Mouse (Mus musculus) granulocyte monocyte progenitor cell, adult 5-6 weeks (primary cell): ENCODE results near the gene Pfkp. TPM values are rescaled to one million over a fixed set of nuclear protein-coding genes. Genes with fewer than 3 reads are reported as not detected.

Experiments used
- ATAC-seq: replicated peaks from 2 replicates; pipeline ENCODE4 v1.8.0; 2016; ENCODE audit warnings: mild to moderate bottlenecking, moderate TSS enrichment, inconsistent platforms; ENCODE audit not compliant: poor library complexity, severe bottlenecking
- total RNA-seq, 2 experiments: library from RNA; stranded (forward) in 1 of 2; stranded (reverse) in 1 of 2; fragments of 200-712, 200-1000 nt in 1 of 2; fragments of >200 nt in 1 of 2; fragmentation: Nextera tagmentation in 1 of 2; gene quantifications; 2 replicates each; pipeline ENCODE4 v1.2.3; 2014 to 2017

The Pfkp gene
- total RNA-seq, 2 experiments from 2014 or later = 54.3 to 101 TPM

- no peak for ATAC-seq
Measured at GRCm38 (mm10) chr13:6618711-6619110, 29.9 kb downstream of the Pfkp start.

GRCm38 (mm10) chr13:6613690-6614445 lies 34.7 kb downstream of the Pfkp start:
- no peak for ATAC-seq

GRCm38 (mm10) chr13:6602786-6603409 lies 45.7 kb downstream of the Pfkp start:
- no peak for ATAC-seq

- ATAC-seq = no peak
Measured at GRCm38 (mm10) chr13:6601676-6602075, 46.9 kb downstream of the Pfkp start.

GRCm38 (mm10) chr13:6600626-6601025 lies 48.0 kb downstream of the Pfkp start:
- no peak for ATAC-seq

- ATAC-seq = no peak
Measured at GRCm38 (mm10) chr13:6597801-6598200, 50.8 kb downstream of the Pfkp start.

- no peak for ATAC-seq
Measured at GRCm38 (mm10) chr13:6595403-6595802, 53.2 kb downstream of the Pfkp start.

- ATAC-seq = no peak
Measured at GRCm38 (mm10) chr13:6590846-6591245, 57.7 kb downstream of the Pfkp start.

- ATAC-seq = no peak
Measured at GRCm38 (mm10) chr13:6586009-6586408, 62.6 kb downstream of the Pfkp start.

- ATAC-seq = no peak
Measured at GRCm38 (mm10) chr13:6583499-6584125, 65.0 kb downstream of the Pfkp start.

- ATAC-seq = peak; percentile 72
Measured at GRCm38 (mm10) chr13:6575920-6576509, 72.6 kb downstream of the Pfkp start.

GRCm38 (mm10) chr13:6565571-6565970 lies 83.0 kb downstream of the Pfkp start:
- ATAC-seq = no peak

GRCm38 (mm10) chr13:6562409-6562808 lies 86.2 kb downstream of the Pfkp start:
- no peak for ATAC-seq

GRCm38 (mm10) chr13:6557771-6558170 lies 90.8 kb downstream of the Pfkp start:
- ATAC-seq = no peak

GRCm38 (mm10) chr13:6555656-6556055 lies 92.9 kb downstream of the Pfkp start:
- ATAC-seq = no peak

- no peak for ATAC-seq
Measured at GRCm38 (mm10) chr13:6553708-6554107, 94.9 kb downstream of the Pfkp start.

GRCm38 (mm10) chr13:6535287-6535932 lies 113.2 kb downstream of the Pfkp start:
- ATAC-seq = no peak

GRCm38 (mm10) chr13:6532683-6533082 lies 115.9 kb downstream of the Pfkp start:
- peak; percentile 60 for ATAC-seq
